Mouse (Mus musculus): ENCODE measurements at regions not wholly inside any gene's neighbourhood (a gene's known extent, or its start where the extent isn't known, plus 50 kb on each side); places are given as distances from the start of the nearest gene placed in this dataset.
"Not testable (repeated sequence)": the region's sequence is repeated elsewhere in the genome, so short reads cannot be mapped to it uniquely, and the experiment has no call there.

GRCm38 (mm10) chr17:66206074-66206473 lies 82.8 kb downstream of the Ddx11 start:
- H3K36me3 ChIP-seq (replicated peaks) = no peaks in the 10 kb centered on the region
- no peaks in the 10 kb centered on the region for H3K27me3 ChIP-seq (replicated peaks)
- no peak overlapping the region for H3K27ac ChIP-seq
- H3K9me3 ChIP-seq = no peaks in the 10 kb centered on the region
- H3K9ac ChIP-seq = no peak overlapping the region
- no peak overlapping the region for H3K4me2 ChIP-seq
- no peak for ATAC-seq (replicated peaks)
- no peaks in the 10 kb centered on the region for H3K4me1 ChIP-seq
- H3K4me3 ChIP-seq = no peak overlapping the region
- 90% methylated on average over 2 of the region's 2 CpGs for WGBS

GRCm38 (mm10) chr17:66207653-66208497 lies 84.6 kb downstream of the Ddx11 start:
- not testable (repeated sequence) for H3K4me2 ChIP-seq; H3K9ac ChIP-seq; H3K27me3 ChIP-seq (replicated peaks); ATAC-seq (replicated peaks); H3K36me3 ChIP-seq (replicated peaks); H3K9me3 ChIP-seq; H3K27ac ChIP-seq; H3K4me1 ChIP-seq; H3K4me3 ChIP-seq
- 64% methylated on average over 6 of the region's 6 CpGs for WGBS

DNA sequence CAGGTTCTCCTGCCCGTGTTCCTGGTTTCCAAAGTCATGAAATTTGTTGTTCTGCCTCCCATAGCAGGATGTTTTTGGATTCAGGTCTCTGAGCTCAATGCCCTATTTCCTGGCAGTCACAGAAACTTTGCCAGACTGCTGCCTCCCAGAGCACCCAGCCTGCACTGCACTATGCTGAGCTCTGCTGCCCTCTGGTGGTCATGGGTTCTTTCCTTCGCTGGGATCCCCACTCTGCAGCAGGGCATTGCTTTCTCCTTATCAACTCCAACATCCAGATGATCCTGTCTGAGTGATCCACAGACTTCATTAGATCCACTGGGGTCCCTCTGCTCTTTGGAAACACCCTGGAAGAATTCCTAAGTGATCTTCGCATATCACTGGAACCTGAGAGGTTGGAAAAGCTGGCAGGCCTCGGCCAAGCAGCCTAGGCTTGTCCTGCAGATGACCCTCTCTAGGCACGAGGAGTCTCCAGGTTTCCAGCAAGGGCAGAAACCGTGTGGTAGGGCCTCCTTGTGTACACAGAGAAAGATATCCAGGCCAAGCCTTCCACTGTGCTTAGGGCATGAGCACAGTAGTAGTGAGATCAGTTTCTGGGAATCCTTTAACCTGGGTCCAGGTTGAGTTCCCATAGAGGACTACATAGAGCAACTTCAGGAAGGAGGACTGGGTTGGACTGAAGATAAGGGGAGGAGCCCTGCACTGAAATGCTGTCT lies 85.6 kb downstream of the Ddx11 start:
- ATAC-seq (replicated peaks) = peak; percentile 82
- WGBS = 50% methylated on average over 3 of the region's 6 CpGs

GRCm38 (mm10) chr17:66211561-66211960 lies 88.2 kb downstream of the Ddx11 start:
- Histone ChIP-seq H3K4me3 (no peak overlapping the region), H3K36me3 (replicated peaks) (no peaks in the 10 kb centered on the region), H3K9me3 (no peaks in the 10 kb centered on the region), H3K27me3 (replicated peaks) (no peaks in the 10 kb centered on the region), H3K9ac (no peak overlapping the region), H3K4me1 (no peaks in the 10 kb centered on the region), H3K4me2 (no peak overlapping the region), H3K27ac (no peak overlapping the region)
- WGBS = 85% methylated on average over 7 of the region's 7 CpGs
- ATAC-seq (replicated peaks) = no peak

More for the DNA sequence above, 85.6 kb downstream of the Ddx11 start:
- H3K27ac ChIP-seq; H3K4me1 ChIP-seq; H3K4me3 ChIP-seq; H3K27me3 ChIP-seq (replicated peaks); H3K4me2 ChIP-seq; H3K36me3 ChIP-seq (replicated peaks); H3K9ac ChIP-seq; H3K9me3 ChIP-seq: not testable (repeated sequence)

GRCm38 (mm10) chr17:66212616-66213015 lies 89.3 kb downstream of the Ddx11 start:
- Histone ChIP-seq H3K27me3 (replicated peaks) (no peaks in the 10 kb centered on the region), H3K36me3 (replicated peaks) (no peaks in the 10 kb centered on the region), H3K9ac (no peak overlapping the region), H3K27ac (no peak overlapping the region), H3K4me3 (no peak overlapping the region), H3K4me1 (no peaks in the 10 kb centered on the region), H3K4me2 (no peak overlapping the region), H3K9me3 (no peaks in the 10 kb centered on the region)
- no peak for ATAC-seq (replicated peaks)
- 93% methylated on average over 9 of the region's 9 CpGs for WGBS

DNA sequence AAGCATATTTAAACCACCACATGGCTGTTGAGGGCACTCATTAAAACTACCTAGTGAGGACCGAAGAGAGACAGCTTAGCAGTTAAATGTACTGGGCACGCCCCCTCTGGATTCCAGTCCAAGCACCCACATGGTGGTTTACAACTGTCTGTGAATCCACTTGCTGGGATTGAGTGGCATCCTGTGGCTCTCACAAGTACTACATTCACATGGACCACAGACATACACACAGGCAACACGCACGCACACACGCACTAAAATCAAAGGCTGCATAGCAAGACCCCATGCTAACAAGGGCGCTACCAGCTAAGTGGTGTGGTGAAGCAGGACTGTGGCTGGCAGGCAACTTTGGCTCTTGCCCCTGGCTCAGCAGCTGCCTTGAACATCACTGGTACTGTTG lies 95.0 kb downstream of the Ddx11 start:
- H3K36me3 ChIP-seq (replicated peaks) = no peaks in the 10 kb centered on the region
- H3K4me3 ChIP-seq = no peak overlapping the region
- H3K9me3 ChIP-seq = no peaks in the 10 kb centered on the region
- no peak overlapping the region for H3K9ac ChIP-seq
- H3K4me1 ChIP-seq = no peaks in the 10 kb centered on the region
- H3K27ac ChIP-seq = no peak overlapping the region
- no peak overlapping the region for H3K4me2 ChIP-seq
- no peaks in the 10 kb centered on the region for H3K27me3 ChIP-seq (replicated peaks)
- ATAC-seq (replicated peaks) = no peak
- 96% methylated on average over 6 of the region's 6 CpGs for WGBS

- Histone ChIP-seq H3K9me3 (no peaks in the 10 kb centered on the region), H3K4me1 (no peaks in the 10 kb centered on the region), H3K27me3 (replicated peaks) (no peaks in the 10 kb centered on the region), H3K9ac (no peak overlapping the region), H3K4me3 (no peak overlapping the region), H3K4me2 (no peak overlapping the region), H3K36me3 (replicated peaks) (no peaks in the 10 kb centered on the region), H3K27ac (no peak overlapping the region)
- 57% methylated on average over 16 of the region's 16 CpGs for WGBS
- ATAC-seq (replicated peaks) = no peak
These were observed 96.5 kb downstream of the Ddx11 start for GRCm38 (mm10) chr17:66219669-66220435.

- Histone ChIP-seq H3K4me1 (no peaks in the 10 kb centered on the region), H3K27me3 (replicated peaks) (no peaks in the 10 kb centered on the region), H3K4me3 (no peak overlapping the region), H3K9ac (no peak overlapping the region), H3K4me2 (no peak overlapping the region; the same call in 1 of the 2 replicates), H3K36me3 (replicated peaks) (no peaks in the 10 kb centered on the region), H3K9me3 (no peaks in the 10 kb centered on the region), H3K27ac (no peak overlapping the region)
- ATAC-seq (replicated peaks) = peak; percentile 70
- 10% methylated on average over 8 of the region's 8 CpGs for WGBS
These were observed 97.9 kb downstream of the Ddx11 start for GRCm38 (mm10) chr17:66221256-66221655.

DNA sequence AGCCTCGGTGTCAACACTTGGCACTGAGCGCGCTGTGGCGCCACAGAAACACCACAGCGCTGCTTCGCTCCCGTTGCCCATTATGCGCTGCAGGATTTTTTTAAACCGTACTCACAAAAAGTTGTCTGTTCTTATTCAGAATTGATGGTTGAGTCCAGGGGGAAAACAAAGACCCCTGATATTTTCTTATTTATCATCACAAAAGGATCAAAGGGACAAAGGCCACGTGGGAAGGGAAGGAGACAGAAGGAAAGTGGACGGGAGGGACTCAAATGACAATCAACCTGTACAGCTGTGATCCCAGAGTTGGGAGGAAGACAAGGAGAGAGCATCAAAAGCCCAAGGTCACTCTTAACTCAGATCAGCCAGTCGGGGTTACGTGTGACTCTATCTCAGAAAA lies 100.4 kb downstream of the Ddx11 start:
- Histone ChIP-seq H3K9ac (no peak overlapping the region), H3K36me3 (replicated peaks) (no peaks in the 10 kb centered on the region), H3K4me1 (no peaks in the 10 kb centered on the region), H3K27me3 (replicated peaks) (no peaks in the 10 kb centered on the region), H3K4me2 (no peak overlapping the region), H3K4me3 (no peak overlapping the region), H3K27ac (no peak overlapping the region), H3K9me3 (no peaks in the 10 kb centered on the region)
- ATAC-seq (replicated peaks) = no peak
- 62% methylated on average over 13 of the region's 13 CpGs for WGBS

- no peak overlapping the region for H3K4me2 ChIP-seq
- H3K36me3 ChIP-seq (replicated peaks) = no peaks in the 10 kb centered on the region
- H3K4me3 ChIP-seq = no peak overlapping the region
- no peaks in the 10 kb centered on the region for H3K27me3 ChIP-seq (replicated peaks)
- 65% methylated on average over 7 of the region's 7 CpGs for WGBS
- no peaks in the 10 kb centered on the region for H3K9me3 ChIP-seq
- H3K9ac ChIP-seq = no peak overlapping the region
- H3K4me1 ChIP-seq = no peaks in the 10 kb centered on the region
- no peak for ATAC-seq (replicated peaks)
- no peak overlapping the region for H3K27ac ChIP-seq
These were observed 100.9 kb downstream of the Ddx11 start for GRCm38 (mm10) chr17:66224241-66224640.

DNA sequence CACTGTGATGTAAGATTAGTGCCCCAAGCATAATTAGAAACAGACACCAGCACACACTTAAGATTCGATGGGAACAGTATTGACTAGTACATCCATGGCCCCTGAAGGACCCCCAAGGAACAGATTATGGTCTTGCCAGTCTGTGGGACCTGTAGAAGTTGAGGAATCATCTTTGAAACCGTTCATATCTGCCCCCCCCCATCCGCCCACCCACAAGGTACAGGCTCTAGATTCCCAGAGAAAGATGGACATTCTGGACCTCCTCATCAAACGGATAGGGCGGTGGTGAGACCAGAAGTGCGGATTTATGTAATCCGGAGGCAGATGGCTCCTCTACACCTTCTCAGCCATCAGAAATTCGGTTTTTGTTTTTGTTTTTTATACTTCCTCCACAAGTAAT lies 109.1 kb downstream of the Ddx11 start:
- Histone ChIP-seq H3K27me3 (replicated peaks) (no peaks in the 10 kb centered on the region), H3K4me3 (no peak overlapping the region), H3K4me2 (no peak overlapping the region), H3K4me1 (peaks cover 11% of the 10 kb centered on the region), H3K9me3 (no peaks in the 10 kb centered on the region), H3K27ac (no peak overlapping the region), H3K36me3 (replicated peaks) (no peaks in the 10 kb centered on the region), H3K9ac (no peak overlapping the region)
- ATAC-seq (replicated peaks) = no peak
- 83% methylated on average over 8 of the region's 8 CpGs for WGBS

- Histone ChIP-seq H3K9me3 (no peaks in the 10 kb centered on the region), H3K4me2 (no peak overlapping the region), H3K36me3 (replicated peaks) (no peaks in the 10 kb centered on the region), H3K27ac (no peak overlapping the region), H3K27me3 (replicated peaks) (no peaks in the 10 kb centered on the region), H3K9ac (no peak overlapping the region), H3K4me3 (no peak overlapping the region), H3K4me1 (peaks cover 11% of the 10 kb centered on the region)
- WGBS = 70% methylated on average over 18 of the region's 18 CpGs
- ATAC-seq (replicated peaks) = no peak
These were observed 109.6 kb downstream of the Ddx11 start for GRCm38 (mm10) chr17:66232891-66233421.
